Mouse (Mus musculus) G1E (cell line): Measurements from ENCODE around the gene Fam155a.

Experiments
- CTCF ChIP-seq: IDR thresholded peaks from 2 replicates; pipeline ENCODE4 v1.5.1; 2012; ENCODE audit warnings: low read depth, low read length, inconsistent platforms, mixed read lengths
- GATA1 ChIP-seq: IDR thresholded peaks from 2 replicates; pipeline ENCODE4 v1.6.1; 2012; ENCODE audit warnings: borderline replicate concordance, low read length, inconsistent platforms, mixed read lengths
- POLR2AphosphoS5 ChIP-seq: IDR thresholded peaks from 2 replicates; pipeline ENCODE4 v1.6.1; 2012; ENCODE audit warnings: low read depth, low read length, inconsistent platforms; ENCODE audit not compliant: insufficient replicate concordance

GRCm38 (mm10) chr8:9274117-9274516 is 496.8 kb downstream of the Fam155a start:
- TF ChIP-seq CTCF: no peak
- no peak for TF ChIP-seq POLR2AphosphoS5
- TF ChIP-seq GATA1: no peak
